Mouse (Mus musculus): ENCODE measurements at regions not wholly inside any gene's neighbourhood (a gene's known extent, or its start where the extent isn't known, plus 50 kb on each side); places are given as distances from the start of the nearest gene placed in this dataset.

DNA sequence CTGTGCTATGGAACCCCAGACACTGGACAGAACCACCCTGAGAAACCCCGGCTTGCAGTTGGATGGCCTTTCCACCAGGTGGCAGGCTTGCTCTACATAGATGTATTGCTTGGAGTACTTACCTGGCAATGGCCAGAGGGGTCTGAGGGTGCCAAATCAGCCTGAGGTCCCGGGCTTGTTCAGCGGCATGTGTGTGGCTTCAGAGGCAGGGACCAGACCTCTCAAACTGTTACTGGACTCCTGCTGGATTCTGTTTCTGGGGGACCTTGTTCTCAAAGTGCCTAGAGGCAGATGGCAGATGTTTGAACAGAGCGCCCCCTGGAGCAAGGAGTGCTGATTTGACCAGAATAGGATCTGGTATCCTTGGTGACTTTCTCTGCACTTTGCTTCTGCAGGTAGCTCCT is 262.9 kb upstream of the Gm4791 start:
- DNase-seq = peak; percentile 90 to 91

DNA sequence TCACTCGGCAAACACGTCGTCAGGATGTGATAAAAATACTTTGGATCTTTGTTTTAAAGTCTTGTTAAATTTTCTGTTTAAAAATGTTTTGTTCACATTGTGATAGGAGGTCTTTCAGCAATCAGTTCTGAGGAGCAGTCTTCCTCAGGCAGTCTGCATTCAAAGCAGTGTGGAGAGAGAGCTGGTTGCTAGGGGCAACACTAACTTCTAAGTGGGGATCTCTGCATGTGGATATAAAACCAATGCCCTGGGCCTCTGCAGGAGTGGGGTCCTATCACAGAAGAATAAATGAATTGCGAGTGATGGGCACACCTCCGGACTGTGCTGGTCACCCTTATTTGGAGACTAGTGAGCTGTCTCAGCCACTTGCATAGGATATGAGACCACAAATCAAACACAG is 270.1 kb upstream of the Gm4791 start:
- DNase-seq = no peak

DNA sequence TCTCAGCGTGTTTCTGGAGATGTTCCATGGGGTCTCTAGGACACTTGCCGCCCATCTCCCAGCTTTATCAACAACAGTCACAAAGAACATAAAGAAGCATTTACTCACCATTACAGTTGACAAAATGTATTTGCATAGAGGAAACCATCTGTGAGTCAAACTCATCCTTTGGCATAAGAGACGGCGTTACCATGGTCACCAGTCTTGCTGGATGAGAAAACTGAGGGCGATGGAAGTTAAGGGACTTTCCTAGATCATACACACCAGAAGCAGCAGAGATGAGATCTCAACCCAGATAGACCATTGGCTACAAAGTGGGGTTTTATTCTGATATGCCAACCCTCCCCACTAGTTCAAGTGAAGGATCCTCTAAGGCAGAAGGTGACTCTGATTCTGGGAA is 274.3 kb upstream of the Gm4791 start:
- no peak for DNase-seq

DNA sequence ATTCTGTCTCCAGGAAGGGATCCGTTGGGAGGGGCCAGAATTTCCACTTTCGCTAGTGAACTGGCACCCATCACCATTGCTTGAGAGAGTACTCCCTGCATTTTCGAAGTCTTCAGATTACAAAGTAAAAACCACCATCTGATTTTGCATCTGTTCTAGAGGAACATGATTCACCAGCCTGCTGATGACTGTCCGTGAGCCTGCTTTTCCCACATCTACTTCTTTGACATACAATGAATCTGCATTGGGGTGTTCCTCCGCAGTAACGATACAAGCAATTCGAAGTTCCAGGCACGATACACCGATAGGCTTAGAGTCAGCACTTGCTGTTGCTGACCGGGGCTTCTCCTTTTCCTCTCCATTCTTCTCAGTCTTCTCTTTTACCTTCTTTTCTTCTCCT is 285.1 kb upstream of the Gm4791 start:
- no peak for DNase-seq

DNA sequence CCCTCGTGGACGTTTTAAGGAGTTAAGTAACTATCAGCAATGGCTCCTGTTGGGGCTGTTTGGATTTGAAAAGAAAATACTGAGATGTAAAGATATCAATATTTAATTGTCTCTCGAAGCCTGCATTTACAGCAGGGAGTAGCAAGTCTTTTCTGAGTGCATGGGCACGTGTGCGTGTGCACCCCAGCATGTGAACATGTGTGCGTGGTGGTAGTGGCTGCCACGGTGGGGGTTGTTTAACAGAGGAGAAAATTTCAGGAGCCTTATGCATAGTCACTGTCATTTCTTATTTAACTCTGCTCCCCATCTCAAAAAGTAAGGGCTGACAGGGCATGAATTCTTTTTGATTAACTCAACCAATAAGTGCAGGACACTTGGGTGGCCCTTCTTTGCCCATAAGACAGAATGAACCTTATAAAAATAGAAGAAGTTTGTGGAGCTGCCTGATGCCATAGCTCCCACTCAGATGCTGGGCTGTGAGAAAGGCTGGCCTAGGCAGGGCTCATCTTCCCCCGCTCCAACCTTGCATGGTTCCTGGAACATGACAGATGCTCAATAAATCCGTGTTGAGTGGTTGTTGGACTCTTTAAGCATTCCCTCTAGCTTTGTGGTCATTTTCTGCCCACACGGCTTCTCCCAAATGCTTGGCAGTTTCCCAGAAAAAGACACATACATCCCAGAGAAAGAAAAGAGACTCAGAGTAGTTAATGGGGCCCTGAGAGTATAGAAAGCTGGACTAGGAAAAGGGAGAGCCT is 294.2 kb upstream of the Gm4791 start:
- no peak for DNase-seq

DNA sequence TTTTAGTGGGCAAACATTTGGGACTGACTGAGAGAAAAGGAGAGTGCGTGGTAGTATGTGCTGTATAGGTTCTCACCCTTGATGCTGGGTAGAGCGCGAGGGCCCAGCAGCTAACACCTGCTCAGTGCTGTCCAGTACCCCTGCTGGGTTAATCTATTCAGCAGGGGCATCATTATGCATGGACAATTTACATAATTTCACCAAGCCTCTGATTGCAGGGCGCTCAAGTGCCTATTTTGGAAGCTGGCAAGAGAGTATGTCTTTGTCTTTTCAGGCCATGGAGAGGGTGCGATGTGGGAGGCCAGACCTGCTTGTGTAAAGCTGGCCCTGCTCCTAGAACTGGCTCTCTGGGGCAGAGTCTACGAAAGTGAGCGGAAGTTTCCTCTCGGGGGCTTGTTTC is 294.9 kb upstream of the Gm4791 start:
- no peak for DNase-seq

DNA sequence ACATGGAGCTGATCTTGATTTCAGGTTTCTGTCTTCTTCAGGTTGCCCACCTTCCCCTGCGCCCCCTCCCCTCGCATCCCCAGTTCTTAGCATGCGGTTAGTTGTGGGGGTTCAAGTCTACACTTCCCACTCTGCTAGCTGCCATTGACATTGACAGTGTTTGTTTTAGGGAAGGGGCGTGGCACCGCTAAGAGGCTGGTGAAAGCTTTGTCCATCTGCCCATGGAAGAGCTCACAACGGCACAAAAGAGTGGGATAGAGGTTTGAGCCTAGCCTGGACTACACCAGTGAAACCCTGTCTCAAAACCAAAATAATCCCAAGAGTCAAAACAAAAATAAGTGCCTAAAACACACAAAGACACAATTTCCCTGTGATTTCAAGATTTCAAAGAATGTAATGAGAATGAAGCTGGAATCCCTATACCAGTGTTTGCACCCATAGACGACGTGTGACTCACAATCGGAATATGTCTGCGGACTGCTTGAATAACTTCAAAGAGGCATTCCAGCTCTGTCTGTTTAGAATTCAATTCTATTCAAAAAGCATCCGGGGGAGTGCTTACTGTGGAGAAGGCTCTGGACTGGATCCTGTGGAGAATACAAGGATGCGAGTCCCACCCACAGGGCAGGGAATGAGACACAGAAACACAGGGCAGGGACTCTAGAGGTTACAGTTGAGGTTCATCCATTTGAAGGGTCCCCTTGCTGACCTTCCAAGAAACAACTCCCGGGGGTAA is 295.5 kb upstream of the Gm4791 start:
- no peak for DNase-seq

DNA sequence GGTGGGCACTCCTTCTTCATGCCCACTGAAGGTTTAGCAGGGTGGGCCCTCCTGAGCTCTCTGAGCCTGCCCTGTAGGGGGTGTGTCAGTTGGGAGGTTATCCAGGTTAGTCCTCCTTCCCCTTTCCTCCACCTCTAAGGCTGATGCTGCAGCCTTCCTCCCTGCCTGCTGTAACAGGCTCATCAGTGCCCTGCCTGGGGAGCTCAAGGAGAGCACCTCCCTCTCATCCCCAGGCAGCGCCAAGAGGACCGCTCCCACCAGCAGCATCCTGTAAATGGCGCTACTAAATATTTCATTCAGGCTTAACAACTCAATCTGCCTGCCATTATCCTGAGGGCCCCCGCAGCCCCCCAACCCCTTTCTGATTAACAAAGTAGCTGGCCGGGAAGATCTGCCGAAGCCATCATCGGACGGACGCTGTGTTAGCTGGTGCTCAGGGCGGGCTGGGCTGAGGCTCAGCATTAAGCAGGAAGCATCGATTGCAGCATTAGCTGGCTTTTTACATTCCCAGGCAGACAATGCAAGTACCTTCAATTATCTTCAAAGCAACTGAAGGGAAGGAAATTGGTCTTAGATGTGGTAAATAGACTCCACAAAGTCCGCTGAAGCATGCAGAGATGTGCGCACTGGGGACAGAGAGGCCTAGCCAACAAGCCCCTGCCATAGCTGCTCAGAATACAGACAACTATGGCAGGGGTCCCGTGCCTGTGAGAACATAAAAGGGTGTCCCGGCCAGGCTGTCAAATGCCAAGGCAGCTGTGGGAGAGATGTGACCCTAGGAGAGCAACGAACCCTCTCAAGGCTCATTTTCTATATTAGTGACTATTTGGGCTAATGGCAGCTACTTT is 296.3 kb upstream of the Gm4791 start:
- DNase-seq = no peak

DNA sequence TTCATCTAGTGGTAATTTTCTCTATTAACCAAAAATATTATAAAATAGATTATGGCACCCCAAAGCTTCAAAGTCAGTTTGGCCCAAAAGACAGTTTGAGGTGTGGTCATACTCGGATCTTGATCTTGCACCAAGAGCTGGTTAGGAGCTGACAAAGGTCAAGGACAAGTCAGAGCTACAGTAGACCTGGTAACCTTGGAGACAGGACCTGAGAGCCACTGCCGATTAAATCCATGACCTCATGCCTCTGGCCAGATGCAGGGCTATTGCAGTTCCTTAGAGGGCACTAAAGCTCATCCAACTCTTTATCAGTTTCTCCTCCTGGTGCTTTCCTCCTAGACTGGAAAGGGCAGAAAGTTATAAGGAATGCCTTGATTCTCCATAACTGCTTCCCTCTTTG is 302.4 kb upstream of the Gm4791 start:
- DNase-seq = no peak

DNA sequence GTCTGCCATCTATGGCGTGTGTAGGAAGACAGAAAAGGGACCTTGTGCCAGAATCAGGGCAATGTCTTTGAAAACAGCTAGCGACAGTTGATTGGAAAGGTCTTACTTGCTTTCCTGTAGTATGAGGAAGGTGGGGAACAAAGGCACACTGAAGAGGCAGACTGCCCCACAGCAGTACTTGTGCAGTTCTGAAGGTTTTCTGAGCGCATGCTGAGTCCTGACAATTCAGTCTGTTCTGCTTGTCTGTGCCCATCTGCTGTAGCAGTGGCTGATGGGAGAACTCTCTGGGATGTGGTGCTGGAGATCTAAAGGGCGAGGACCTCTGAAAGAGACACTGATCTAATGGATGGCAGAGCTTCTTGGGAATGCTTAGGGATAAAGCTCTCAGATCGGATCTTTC is 309.2 kb upstream of the Gm4791 start:
- no peak for DNase-seq

DNA sequence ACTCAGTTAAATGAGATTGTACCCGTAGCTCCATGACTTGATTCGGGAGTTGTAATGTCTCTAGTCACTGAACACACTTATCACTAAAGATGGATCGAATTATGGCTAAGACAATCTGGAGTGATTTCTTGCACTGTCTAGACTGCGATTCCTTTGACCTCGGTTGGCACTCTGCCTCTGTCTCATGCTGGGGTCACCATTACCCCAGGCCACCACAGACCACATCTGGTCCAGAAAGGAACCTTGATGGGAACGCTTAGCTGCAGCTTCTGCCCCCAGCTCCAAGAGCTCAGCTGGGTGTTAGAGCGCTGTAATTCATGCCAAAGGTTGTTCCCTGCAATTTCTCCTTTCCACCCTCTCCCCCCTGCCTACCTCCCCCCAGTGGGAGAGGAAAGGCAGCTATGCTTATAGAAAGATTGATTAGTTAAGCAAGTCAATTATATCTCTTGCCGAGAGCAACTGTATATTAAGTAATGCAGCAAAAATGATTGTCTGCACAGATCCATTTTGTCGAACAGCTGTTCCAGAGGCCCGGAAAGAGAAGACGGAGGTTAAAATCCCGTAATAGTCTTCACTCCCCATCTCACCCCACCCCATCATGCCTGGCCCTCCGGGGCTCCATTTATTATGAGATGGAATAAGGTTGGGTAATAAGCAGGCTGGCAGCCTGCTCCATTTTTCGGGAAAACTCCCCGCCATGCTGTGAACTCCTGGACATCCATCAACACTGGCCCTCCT is 314.3 kb upstream of the Gm4791 start:
- no peak for DNase-seq

DNA sequence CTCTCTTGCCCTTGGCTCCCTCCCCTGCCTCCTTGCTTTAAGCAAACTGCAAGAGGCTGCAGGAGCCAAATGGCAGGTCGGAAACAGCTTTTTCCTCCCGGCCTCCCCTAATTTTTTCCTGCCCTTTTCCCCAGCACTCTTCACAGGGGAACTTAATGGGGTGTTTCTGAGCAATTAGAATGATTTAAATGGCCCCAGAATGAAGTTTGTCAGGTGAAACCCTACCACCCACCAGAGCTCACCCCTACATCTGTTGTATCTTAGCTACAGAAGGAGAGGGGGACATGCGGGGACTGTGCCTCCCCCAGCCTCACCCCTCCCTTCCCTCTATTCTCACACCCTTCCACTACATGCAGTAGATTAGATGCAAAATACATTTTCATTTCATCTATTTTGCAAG is 326.5 kb upstream of the Gm4791 start:
- no peak for DNase-seq

DNA sequence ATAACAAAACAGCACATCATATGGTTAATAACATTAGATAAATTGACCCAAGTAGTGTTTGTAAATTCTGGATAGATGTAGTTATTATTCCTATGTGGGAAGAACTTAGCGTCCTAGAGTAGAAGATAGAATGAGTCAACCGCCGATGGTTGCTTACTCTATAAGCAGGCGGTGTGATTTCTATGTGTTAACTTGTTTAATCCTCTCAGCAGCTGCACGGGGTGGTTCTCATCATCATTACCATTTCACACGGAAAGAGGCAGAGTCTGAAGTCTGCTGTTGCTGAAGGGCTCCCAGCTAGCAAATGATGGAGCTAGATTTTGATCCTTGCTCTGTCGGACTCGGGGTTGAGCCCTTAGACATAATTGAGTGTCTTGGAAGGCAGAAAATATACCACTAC is 334.6 kb upstream of the 4931429L15Rik start:
- DNase-seq = no peak

DNA sequence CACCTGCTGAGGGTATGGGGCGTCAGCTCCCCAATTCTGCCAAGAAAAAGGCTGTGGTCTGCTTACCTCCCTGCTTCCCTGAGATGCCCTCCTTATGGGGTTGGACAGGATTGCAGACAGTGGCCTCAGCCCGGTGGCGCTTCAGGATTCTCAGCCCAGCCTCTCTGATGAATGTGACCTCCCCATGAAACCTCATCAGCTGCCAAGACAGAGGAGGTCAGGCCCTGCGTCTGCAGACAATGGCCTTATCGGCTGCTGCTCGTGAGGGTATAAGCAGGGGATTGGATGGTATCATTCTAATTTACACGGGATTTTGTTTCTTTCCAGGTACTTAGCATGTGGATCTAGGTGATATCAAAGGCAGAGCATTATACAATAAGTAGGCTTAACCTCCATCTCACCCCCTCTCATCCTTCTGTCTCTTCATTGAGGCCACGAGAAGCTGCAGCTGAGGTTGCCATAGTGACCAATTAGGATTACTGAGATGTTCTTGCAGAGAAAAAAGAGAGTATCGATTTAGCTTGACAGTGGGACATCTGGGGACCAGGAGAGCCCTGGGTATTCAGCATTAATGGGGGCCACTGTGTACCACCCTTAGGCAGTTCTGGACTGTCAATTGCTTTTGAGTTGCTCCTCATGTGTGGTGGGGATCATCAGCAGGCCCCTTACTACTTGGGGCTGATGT is 327.6 kb upstream of the 4931429L15Rik start:
- no peak for DNase-seq

DNA sequence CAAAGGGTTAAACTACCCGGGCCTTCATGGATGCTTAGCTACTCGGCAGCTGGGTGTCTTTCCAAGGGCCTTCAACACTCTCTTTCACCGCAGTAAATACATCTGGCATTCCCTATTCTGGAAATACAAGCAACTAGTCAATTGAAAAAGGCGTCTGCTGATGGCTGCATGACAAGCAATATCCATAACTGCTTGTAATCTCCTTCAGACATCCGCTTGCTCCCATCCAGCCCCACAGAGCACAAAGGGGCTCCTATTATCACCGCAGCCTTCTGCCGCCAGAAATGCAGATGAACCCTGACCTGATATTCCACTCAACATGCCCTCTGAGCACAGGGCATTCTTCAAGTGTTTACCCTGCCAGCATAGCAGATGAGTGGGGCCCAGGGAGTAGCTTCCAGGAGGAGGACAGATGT is 325.7 kb upstream of the 4931429L15Rik start:
- no peak for DNase-seq

DNA sequence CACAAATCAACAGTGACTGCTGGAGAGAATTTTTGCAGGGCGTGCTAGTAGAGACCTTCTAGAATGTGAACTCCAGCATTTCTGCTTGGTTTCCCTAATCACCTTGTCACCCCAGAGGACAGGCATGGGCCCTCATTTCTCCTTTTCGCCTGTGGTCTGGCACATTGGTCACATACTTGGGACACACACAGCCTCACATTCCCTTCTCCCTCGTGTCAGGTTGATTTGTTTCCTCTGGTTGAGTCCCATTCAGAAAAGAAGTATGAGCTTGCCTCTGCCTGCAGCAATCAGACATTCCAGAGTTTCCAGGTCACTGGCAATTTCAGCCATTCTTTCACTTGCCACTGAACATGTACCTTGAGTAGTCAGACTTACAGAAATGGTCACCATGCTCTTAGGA is 323.8 kb upstream of the 4931429L15Rik start:
- no peak for DNase-seq

DNA sequence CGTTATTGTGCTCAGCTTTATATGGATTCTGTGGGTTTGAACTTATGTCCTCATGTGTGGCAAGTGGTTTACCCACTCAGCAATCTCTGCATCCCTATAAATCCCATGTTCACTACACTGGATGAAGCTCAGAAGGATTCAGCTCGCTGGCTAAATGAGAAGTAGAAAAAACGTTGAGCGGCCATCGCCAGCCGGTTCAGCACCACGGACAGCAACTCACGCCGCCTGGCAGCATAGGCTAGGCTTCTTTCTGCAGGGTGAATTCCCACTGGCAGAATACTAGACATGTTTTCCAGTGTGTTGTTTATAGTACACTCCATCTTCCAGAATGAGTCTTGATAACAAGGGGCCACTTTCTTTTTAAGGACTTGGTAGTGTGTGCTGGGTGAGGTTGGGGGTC is 322.9 kb upstream of the 4931429L15Rik start:
- DNase-seq = peak; percentile 86 to 87

DNA sequence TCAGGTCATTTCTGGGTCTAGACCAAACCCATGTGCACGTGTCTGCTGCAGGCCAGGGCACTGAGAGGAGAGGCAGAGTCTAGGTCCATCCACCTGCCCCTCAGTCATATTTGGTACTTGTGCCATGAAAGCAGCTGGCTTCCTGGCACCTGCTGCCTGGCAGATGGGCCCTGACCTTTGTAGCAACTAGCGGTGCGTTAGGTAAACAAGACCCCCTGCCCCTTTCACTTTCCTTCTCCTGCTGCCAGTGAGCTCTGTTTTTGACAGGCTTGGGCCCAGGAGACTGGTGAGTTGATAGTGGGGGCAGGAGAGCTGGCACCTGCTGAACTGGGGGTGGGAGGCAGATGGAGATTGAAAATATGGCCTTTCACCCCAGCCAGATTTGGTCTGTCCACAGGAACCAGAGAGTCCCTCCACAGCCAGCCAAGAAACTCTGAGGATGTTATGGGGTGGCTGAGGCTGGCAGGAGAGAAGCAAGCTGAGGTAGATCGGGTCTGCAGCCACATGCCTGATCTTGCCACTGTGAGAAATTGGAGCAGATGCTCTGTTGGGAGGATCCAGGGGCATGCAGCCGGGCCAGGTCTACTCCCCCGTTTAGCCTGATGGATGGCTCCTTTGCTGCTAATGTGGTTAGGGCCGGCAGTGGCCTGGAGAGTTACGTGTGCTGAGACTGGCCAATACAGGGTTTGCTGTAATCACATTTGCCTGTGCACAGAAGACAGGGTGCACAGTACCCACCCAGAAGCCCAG is 316.6 kb upstream of the 4931429L15Rik start:
- DNase-seq = no peak

DNA sequence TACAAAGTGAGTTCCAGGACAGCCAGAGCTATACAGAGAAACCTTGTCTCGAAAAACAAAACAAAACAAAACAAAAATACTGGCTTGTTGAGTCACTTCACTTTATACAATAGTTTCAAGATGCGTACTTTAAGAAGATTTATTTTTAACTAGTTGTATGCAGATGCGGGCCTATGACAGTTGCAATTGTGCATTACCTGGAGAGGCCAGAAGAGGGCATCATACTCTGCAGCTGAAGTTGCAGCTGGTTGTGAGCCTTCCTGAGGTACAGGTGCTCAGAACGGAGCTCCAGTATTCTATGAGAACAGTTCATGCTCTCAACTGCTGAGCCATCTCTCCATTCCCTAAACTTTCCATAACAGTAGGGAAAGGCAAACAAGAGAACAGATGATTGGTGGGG is 314.2 kb upstream of the 4931429L15Rik start:
- no peak for DNase-seq

DNA sequence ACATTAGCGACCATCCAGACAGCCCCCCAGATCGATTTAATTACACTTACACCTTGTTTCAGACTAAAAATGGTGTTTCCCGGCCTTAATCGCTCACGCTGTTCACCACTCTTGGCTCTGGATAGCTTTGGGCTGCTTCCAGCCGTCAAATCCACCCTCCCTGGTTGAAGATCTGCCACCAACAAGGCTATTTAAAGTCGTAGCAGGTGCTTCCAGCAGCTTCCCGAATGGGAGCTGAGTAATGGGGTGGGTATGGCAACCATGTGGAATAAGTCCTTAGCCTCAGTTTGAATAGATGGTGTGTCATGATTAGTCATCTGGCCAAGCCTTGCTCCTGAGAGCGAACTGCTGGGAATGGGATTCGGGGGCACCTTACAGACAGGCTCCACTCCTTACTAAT is 312.8 kb upstream of the 4931429L15Rik start:
- DNase-seq = no peak

DNA sequence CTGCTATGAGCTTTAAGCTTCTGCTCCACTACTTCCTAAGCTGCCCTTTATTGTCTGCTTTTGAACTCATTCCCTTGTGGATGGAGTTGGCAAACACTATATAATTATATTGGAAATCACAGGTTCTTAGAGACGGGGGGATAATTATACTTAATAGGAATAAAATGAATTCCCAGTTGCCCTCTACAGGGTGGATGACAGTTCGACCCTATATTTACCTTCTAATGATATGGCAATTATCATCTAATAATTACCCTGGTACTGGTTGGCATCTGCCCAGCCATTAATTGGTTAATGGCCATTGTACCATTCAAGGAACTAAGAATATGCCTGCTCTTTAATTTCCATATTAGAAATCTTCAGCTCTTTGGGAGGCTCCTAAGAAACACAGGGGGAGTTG is 302.5 kb upstream of the 4931429L15Rik start:
- no peak for DNase-seq

DNA sequence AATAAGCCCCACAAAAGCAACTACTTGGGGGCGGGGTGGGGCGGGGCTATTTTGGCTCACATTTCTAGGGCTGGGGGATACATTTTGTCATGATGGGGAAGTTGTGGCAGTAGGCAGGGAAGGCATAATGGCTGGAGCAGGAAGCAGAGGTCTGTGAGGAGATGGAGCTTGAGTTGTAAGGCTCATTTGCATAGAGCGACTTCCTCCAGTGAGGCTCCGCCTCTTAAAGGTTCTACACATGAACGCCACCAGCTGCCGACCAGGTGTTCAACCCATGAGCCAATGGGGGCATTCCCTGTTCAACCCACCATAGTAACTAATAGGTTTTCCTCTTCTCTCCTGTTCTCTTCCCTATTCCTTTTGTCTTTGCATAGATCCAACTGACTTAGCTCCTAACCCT is 302.1 kb upstream of the 4931429L15Rik start:
- no peak for DNase-seq
